Mouse (Mus musculus) CH12.LX (cell line): ENCODE data around the gene Tmem87b.

Experiments
- CTCF ChIP-seq, 2 experiments: IDR thresholded peaks in 1 of 2; conservative IDR thresholded peaks in 1 of 2; 2 replicates each; pipeline ENCODE4 v1.5.1; 2011 to 2012; ENCODE audit warnings: low read depth in 2 of 2, low read length in 2 of 2, improper control_type of control experiment in 1 of 2, inconsistent platforms in 1 of 2, mild to moderate bottlenecking in 1 of 2, moderate library complexity in 1 of 2
- EP300 ChIP-seq: IDR thresholded peaks from 2 replicates; pipeline ENCODE4 v1.6.1; 2011; ENCODE audit warnings: low read length, improper control_type of control experiment
- MAFK ChIP-seq: IDR thresholded peaks from 2 replicates; pipeline ENCODE4 v1.6.1; 2011; ENCODE audit warnings: low read length, improper control_type of control experiment; ENCODE audit not compliant: insufficient replicate concordance
- MAX ChIP-seq: IDR thresholded peaks from 2 replicates; pipeline ENCODE4 v1.6.1; 2011; ENCODE audit warnings: low read length, improper control_type of control experiment
- NELFE ChIP-seq: IDR thresholded peaks from 2 replicates; pipeline ENCODE4 v1.6.1; 2011; ENCODE audit warnings: low read depth, low read length, improper control_type of control experiment
- POLR2A ChIP-seq: IDR thresholded peaks from 2 replicates; pipeline ENCODE4 v1.6.1; 2011; ENCODE audit warnings: low read depth, mild to moderate bottlenecking, improper control_type of control experiment, low read length
- RCOR1 ChIP-seq: conservative IDR thresholded peaks from 2 replicates; pipeline ENCODE4 v1.6.1; 2012; ENCODE audit warnings: low read depth, mild to moderate bottlenecking, inconsistent platforms, low read length, improper control_type of control experiment
- UBTF ChIP-seq: IDR thresholded peaks from 2 replicates; pipeline ENCODE4 v1.6.1; 2012; ENCODE audit warnings: low read depth, mild to moderate bottlenecking, inconsistent platforms, low read length, improper control_type of control experiment, moderate library complexity
- USF2 ChIP-seq: conservative IDR thresholded peaks from 2 replicates; pipeline ENCODE4 v1.6.1; 2011; ENCODE audit warnings: low read depth, low read length, improper control_type of control experiment

GRCm38 (mm10) chr2:128771750-128772338 is 46.1 kb upstream of the Tmem87b start:
- no peak for TF ChIP-seq POLR2A
- TF ChIP-seq MAFK, result no peak
- no peak for TF ChIP-seq RCOR1
- no peak for TF ChIP-seq CTCF (conservative IDR thresholded peaks at IDR 0.05 in 1 of 2, IDR thresholded peaks at IDR 0.05 in 1 of 2; ENCODE audit: low read depth in 2 of 2, low read length in 2 of 2)
- no peak for TF ChIP-seq EP300
- TF ChIP-seq USF2, result no peak
- no peak for TF ChIP-seq NELFE
- no peak for TF ChIP-seq MAX
- TF ChIP-seq UBTF, result no peak
